Mouse (Mus musculus) right cerebral cortex, postnatal 25 days (tissue): ENCODE results near the gene Cul3.

ENCODE experiments used
- DNase-seq: peaks from one replicate; pipeline ENCODE4 v3.0.0; 2022

The Cul3 gene

DNA sequence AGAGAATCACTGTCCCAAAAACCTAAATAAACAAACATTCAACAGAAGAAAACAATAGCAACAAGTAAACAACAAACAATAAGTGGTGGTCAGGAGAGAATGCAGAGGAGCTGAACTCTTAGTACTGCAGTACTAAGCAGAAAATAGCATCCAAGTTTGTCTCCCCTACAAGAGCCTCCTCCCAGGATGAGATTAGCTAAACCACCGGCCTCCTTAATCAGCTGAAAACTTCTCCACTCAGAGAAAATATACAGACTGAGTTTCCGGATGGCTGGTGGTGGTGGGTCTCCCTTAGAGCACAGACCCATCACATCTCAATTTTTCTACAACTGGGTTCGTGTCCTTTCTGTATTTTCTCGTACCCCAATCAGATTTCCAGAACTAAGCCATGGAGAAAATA is 47.0 kb downstream of the Cul3 start:
- no peak for DNase-seq

DNA sequence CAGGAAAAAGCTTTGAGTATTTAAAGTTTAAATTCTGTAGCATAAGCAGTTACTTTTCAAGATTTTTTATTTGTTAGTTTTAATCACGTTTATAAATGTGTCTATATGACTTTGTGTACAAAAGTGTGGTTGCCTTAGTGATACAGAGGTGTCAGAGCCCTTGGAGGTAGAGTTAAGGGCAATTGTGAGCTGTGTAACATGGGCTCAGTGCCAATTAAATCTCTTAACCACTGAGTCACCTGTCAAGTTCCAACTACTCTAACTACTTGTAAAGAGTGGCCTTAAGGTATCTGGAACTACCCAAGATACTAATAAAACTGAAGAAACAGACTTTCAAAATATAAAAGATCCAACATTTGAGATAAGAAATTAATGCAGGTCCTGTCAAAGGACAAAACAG is 61.5 kb downstream of the Cul3 start:
- DNase-seq, result no peak

DNA sequence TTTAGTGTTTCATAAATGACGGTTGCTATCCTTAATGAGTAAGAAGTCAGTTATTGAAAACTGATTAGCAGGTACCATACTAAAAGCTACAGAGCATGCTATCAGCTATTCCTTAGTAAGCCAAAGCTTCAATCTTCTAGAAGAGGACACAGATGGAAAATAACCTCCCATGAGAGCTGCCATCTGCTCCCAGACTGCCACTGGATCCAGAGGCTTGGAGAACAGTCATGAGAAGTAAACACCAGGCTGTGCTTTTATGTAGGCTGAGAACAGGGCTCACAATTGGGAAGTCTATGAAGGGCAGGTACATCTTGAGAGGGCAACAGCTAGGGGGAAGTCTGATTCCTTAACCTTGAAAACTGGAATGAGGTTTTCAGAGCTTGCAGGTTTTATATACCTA is 79.8 kb downstream of the Cul3 start:
- no peak for DNase-seq

DNA sequence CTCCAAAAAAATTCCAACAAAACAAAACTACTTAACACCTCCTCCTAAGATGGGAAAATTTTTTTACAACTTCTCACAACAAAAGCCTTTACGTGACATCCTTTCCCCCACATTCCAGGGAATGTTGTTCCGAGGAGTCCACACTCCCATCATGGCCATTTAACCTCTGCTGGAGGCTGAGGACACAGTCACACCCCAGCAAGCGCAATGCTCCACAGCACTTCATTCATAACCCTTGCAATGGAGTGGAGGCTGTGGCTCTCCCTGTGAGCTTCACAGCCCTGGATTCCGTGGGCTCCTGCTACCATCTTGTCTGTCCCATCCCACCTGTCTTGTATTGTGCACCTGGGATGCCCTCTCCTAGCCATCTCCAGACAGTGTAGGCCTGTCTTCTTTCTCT is 81.6 kb downstream of the Cul3 start:
- no peak for DNase-seq

DNA sequence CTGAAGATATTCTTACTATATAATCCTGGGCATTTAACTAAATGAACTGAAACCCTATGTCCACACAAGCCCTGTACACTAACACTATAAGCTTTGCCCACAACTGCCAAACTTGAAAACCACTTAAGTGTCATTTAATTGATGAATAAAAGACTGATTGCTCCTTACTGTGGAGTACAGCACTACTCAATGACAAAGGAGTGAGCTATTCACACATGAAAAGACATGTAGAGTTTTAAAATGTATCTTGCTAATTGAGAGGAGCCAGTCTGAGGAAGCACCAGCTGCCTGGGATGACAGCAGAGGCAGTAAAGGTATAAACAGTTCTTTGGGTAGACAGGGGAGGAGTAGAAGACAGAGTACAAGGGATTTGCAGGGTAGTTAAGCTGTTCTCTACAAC is 87.0 kb downstream of the Cul3 start:
- no peak for DNase-seq

DNA sequence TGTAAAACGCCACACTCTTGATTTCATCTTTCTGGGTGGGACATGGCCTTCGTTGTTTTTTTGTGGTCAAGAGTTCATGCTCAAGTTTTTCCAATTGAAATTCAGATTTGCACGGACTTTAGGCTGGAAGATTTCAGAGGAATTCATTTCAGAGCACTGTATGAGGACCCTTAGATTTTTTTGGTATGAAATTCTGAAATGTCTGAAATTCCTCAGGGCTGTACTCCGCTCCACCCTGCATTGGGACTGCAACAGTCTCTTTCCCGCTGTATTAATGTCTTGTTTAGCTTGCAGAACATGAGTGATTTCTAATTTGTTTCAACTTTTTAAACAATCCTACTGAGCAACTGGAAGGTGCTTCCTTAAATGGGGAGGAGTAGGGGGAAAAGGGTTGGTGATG is 90.0 kb downstream of the Cul3 start:
- DNase-seq, result no peak

DNA sequence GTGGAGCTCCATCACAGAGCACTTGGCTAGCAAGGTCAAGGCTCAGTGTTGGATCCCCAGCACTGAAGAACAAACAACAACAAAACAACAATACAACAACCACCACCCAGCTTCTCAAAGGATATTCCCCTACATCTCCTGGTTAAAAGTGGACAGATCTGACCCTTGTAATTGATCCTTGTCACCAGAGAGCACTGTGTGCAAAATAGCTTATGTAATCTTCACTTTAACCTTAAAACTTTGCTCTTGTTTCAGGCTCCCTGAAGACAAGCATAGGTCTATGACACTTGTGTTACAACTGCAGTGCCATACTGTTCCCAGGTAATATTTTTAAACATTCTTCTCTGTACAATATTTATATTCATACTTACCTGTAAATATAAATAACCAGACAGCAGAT is 93.1 kb downstream of the Cul3 start:
- no peak for DNase-seq

DNA sequence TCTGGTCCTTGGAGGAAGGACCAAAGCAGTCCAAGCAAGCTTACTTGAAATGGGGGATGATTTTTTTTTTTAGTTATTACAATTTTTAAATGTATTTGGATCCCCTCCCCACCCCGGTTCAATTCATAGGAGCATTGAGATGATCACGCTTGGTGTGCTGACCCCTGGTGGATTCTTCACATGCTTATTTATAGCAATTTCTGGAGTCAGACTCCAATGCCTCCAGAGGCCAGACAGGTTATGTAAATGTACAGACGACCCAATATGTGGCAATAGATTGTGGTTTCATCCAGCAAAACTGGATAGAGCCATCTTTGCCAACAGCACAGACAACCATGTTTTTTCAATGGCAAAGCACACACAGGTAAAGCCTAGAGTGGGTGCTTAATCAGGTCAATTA is 96.2 kb downstream of the Cul3 start:
- DNase-seq, result no peak

DNA sequence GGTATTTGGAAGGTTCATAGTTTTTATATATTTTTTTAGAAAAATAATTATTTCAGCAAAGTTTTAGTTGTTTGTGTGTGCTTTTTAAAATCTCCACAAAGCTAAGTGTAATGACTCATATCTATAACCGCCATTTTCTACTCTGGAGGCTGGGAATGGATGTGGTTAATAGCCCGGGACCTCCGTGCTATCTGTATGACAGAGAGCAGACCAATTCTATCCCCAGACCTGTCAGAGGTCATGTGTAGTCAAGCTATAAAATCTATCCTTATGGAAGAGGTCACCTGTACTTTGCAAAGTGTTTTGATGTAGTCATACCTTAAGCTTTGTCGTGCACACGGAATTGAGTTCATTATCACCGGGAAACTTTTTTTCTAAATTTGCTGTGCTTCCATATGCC is 98.7 kb downstream of the Cul3 start:
- DNase-seq, result no peak

DNA sequence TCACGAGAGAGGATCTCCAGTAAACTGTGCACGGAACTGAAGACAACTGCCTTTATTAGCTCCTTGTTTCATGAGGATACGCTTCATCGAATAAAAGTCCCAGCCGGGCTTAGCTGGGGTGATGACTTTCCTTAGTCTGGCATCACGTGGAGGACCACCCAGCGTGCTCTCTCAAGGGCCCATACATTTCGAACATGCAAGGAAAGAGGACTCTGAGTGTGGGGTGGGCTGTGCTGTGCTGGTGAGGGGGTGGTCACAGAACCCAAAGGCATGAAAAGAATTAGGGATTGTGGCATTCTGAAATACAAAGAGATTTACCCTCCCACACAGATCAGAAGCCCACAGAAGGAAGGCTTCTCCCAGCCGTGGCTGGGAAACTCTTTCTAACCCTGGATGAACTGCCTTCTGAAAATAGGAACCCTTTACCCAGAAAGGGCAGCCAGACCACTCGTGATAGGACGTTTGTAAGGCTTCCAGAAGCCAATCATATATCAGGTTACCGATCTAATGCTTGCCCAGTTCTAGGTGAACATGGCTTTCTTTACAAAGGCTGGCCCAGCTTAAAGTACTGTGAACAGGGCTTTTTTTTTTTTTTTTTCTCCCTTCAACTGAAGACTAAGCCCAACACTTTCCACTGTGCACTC is 100.1 kb downstream of the Cul3 start:
- DNase-seq, result no peak

DNA sequence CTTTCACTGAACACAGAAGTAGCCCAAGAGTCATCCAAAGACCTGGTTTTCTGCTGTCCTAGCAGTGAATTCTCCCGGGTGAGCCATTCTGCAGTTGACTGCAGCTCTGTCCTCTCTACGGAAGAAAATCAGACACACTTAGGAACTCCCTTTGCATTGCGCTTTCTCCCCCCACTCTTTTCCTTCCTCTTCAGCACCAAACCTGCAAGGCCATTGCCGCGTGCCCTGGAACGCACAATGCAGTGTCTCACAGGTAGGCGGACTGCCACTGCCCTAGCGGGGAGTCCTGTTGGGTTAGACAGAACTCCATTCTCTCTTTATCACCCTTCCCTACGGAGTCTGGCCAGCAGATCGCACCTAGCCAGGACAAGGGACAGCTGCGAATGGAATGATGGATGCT is 100.8 kb downstream of the Cul3 start:
- no peak for DNase-seq

DNA sequence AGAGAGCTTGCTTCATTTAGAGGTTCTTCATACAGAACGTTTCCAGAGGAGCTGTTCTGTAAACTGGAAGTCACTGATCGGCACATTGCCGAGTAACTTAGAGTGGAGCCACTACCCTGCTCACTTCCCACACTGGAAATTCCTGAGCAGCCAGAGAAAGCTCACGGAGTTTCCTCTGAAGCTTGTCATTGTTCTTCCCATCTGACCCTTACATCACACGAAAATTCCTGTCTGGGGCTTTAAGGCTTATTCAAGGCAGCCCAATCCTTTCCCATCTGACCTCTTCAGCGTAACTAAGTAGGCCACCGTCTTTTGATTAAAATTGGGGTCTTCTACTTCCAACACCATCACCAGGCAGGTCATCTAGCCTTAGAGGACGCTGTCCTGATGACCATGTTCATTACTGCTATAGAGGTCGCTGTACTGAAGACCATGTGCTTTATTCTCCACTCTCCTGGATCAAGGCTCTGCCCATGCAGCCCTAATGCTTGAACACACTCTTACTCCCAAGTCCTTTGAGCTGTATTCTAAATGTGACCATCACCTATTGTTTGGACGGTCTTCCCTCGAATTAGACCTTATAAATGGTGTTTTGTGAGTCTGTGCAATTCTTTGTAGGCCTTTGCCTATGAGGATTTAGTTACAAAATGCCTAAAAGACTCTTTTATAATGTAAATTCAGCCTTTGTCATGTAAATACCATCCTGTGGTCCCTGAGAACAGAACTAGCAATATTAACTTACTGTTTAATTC is 103.2 kb downstream of the Cul3 start:
- no peak for DNase-seq

DNA sequence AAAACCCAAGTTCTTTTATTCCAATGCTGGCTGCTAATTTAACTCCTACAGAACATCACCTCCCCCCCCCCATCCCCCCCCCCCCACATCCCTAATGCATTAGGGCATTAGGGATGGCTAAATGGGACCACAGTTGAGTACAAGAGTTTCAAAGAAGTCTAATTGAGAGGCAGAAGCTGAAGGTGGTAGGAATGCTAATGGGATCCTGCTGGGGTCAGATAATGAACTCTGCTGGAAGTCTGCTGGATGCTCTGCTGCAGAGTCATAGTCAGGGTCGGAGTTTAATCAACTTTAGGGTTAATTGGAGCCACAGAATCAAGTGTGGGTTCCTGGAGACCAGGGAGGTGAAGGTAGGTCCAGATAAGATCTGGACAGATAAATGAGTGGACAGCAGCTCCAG is 104.2 kb downstream of the Cul3 start:
- no peak for DNase-seq

DNA sequence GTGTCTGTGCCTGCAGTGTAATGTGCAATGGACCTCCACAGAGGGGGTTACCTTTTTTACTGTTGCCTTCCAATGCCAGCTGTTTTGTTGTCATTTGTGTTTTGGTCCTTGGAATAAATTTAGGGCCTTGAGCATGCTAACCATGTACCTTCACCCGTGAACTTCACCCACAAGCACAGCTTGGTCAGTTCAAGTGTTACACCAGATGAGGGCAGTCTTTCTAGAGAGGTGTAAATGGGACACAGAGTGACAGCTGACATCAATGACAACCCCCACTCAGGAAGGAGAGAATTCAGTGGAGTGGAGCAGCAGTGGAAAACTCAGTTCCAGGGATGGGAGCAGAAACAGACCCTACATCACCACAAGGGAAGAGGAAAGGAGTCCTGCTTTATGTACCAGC is 109.7 kb downstream of the Cul3 start:
- DNase-seq, result no peak

DNA sequence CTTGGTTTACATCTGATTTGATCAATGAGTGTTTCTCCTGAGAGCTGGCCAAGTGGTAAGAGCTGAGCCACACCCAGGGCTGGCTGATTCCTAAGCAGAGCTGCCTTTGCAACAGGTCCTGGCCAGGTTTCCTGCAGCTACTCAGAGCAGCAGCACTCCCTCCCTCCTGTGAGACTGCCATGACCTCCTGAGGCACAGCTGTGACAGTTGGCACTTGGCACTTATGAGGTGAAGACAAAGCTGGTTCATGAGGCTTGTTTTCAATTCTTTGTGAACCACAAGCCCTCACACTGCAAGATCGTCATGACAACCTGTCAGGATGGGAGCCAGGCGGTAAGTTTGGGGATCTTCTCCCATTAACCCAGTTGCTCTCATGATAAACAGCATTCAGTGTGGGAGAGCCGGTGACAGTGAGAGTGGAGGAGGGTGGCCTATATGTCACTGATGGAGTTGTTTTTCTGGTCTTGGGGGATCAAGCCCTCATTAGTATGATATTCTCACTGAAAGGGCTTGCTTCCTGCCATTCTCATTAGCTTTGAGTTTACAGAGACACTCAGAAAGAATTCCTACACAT is 115.4 kb downstream of the Cul3 start:
- DNase-seq, result no peak

DNA sequence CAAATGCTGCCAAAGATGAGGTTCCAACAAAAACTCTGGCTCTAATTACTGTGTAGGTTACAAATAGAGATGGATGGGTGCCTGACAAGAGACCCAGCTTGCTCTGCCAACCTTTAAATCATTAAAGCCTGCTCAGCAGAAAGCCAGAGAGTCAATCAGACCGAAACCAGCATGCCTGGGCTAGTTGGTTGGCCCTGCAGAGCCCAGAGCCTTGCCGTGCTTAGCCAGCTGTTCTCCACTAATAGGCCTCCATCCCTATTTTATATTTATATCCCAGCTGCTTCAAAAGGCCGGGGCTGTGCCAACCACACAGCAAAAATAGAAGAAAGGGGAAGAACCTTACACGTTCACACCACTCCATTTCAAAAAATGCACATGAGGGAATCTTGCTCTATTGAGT is 119.1 kb downstream of the Cul3 start:
- no peak for DNase-seq

DNA sequence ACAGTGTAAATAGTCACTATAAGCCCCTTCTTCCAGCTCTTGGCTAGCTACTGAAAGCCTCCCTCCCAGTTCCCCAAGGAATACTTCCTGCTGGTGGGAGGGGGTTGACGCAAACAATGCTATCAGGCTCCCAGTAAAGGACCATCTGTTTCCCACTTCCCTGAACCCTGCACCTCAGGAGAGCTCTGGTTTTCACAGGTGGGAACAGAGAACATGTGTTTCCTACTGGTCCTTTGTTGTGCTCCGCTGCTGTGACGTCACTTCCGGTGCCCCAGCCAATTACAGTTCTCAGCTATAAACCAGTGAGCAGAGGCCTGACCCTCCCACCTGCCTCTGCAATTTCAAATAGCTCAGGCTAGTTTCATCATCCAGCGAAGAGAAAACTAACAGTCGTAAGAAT is 122.0 kb downstream of the Cul3 start, which contains the start of gene Fam124b:
Gene Fam124b, minus strand, starts transcription at position 206 of the 400 bp plus-strand sequence.
- DNase-seq, result no peak
